Mouse (Mus musculus): ENCODE measurements around the gene Mif4gd. TPM values are rescaled to one million over a fixed set of nuclear protein-coding genes. Genes with fewer than 3 reads are reported as not detected.
A peak's percentile ranks its signal among the peaks of the same experiment; 100 is the strongest.

The Mif4gd gene
- polyA plus RNA-seq, 1 experiment from 2014 or later: 9.1 TPM

DNA sequence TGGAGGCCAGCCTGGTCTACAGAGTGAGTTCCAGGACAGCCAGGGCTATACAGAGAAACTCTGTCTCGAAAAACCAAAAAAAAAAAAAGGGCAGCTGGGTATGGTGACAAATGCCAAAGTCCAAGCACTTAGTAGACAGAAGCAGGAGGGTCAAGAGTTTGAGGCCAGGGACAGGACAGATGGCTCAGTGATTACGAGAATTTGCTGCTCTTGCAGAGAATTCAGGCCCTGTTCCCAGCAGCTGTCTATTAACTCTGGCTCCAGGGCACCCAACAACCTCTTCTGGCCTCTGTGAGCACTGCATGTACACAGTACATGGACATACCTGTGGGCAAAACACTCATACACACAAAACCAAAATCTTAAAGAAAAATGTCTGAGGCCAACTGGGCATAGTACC lies 5.2 kb upstream of the Mif4gd start:
- Histone ChIP-seq H3K36me3 (peaks cover 28% of the 10 kb centered on the region), H3K27me3 (no peaks in the 10 kb centered on the region), H3K4me3 (no peak overlapping the region), H3K9ac (replicated peaks) (no peak overlapping the region), H3K4me1 (peaks cover 6% of the 10 kb centered on the region), H3K4me2 (replicated peaks) (no peak overlapping the region), H3K9me3 (no peaks in the 10 kb centered on the region), H3K27ac (replicated peaks) (no peak overlapping the region)
- no peak for ATAC-seq (replicated peaks)
- 76% methylated on average over 2 of the region's 2 CpGs for WGBS

- 88% methylated on average over 6 of the region's 6 CpGs for WGBS
- H3K36me3 ChIP-seq: peaks cover 18% of the 10 kb centered on the region
- ATAC-seq (replicated peaks): no peak
Observed at GRCm38 (mm10) chr11:115616893-115617292, 4.1 kb upstream of the Mif4gd start.

GRCm38 (mm10) chr11:115616371-115616770 lies 3.6 kb upstream of the Mif4gd start:
- WGBS: 95% methylated on average over 7 of the region's 7 CpGs

More at GRCm38 (mm10) chr11:115616893-115617292, 4.1 kb upstream of the Mif4gd start:
- H3K27ac ChIP-seq (replicated peaks): no peak overlapping the region
- no peaks in the 10 kb centered on the region for H3K27me3 ChIP-seq
- H3K9ac ChIP-seq (replicated peaks): no peak overlapping the region
- no peaks in the 10 kb centered on the region for H3K9me3 ChIP-seq
- no peak overlapping the region for H3K4me3 ChIP-seq
- no peak overlapping the region for H3K4me2 ChIP-seq (replicated peaks)
- H3K4me1 ChIP-seq: peaks cover 14% of the 10 kb centered on the region

GRCm38 (mm10) chr11:115615875-115616274 lies 3.1 kb upstream of the Mif4gd start:
- Histone ChIP-seq H3K27me3 (no peaks in the 10 kb centered on the region), H3K36me3 (peaks cover 18% of the 10 kb centered on the region), H3K9me3 (no peaks in the 10 kb centered on the region), H3K27ac (replicated peaks) (no peak overlapping the region), H3K4me3 (no peak overlapping the region), H3K4me2 (replicated peaks) (no peak overlapping the region), H3K9ac (replicated peaks) (no peak overlapping the region), H3K4me1 (peaks cover 18% of the 10 kb centered on the region)
- 86% methylated on average over 6 of the region's 6 CpGs for WGBS
- no peak for ATAC-seq (replicated peaks)

More at GRCm38 (mm10) chr11:115616371-115616770, 3.6 kb upstream of the Mif4gd start:
- H3K4me2 ChIP-seq (replicated peaks): no peak overlapping the region
- no peak overlapping the region for H3K27ac ChIP-seq (replicated peaks)
- peaks cover 18% of the 10 kb centered on the region for H3K36me3 ChIP-seq
- no peaks in the 10 kb centered on the region for H3K9me3 ChIP-seq
- no peak overlapping the region for H3K9ac ChIP-seq (replicated peaks)
- no peak for ATAC-seq (replicated peaks)
- H3K4me3 ChIP-seq: no peak overlapping the region
- no peaks in the 10 kb centered on the region for H3K27me3 ChIP-seq
- peaks cover 18% of the 10 kb centered on the region for H3K4me1 ChIP-seq

DNA sequence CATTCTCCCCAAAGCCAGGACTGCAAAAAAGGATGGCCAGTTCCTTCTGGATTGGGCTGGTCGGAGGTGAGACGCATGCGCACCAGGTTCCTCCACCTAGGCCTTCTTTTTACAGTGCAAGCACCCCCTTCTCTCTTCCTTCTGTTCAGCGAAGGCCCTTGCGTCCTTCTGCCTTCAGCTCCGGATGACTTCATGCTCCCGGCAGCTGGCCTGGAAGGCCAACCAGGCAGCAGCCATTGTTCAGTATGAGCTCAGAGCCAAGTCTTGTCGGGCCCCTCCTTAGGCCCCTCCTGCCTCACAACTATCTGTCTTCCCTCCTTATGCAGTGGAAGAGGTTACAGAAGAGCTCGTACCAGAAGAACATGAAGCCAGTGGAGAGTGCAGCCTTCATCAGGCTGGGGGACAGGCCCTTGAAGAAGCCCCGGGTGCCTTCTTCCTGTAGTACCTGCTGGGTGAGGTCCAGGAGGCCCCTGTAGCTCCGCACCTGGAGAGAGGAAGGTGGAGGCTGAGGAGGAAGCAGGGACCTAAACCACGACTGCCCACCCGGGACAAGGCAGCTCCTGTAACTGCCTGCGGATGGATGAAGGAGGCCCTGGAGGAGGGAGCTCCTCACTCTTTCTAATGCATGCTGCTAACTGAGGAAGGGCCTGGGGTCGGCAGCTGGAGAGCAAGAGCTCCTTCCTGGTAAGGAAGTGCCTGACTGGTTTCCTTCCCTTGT lies 2.5 kb upstream of the Mif4gd start:
- Histone ChIP-seq H3K4me3 (no peak overlapping the region), H3K9ac (replicated peaks) (no peak overlapping the region), H3K9me3 (no peaks in the 10 kb centered on the region), H3K27ac (replicated peaks) (no peak overlapping the region), H3K4me2 (replicated peaks) (no peak overlapping the region), H3K27me3 (no peaks in the 10 kb centered on the region), H3K36me3 (peaks cover 13% of the 10 kb centered on the region; the same call in 1 of the 2 replicates), H3K4me1 (peaks cover 18% of the 10 kb centered on the region)
- WGBS: 86% methylated on average over 15 of the region's 15 CpGs
- no peak for ATAC-seq (replicated peaks)

GRCm38 (mm10) chr11:115614346-115615107 lies 1.8 kb upstream of the Mif4gd start:
- Histone ChIP-seq H3K4me1 (peaks cover 18% of the 10 kb centered on the region), H3K27ac (replicated peaks) (no peak overlapping the region), H3K4me2 (replicated peaks) (no peak overlapping the region), H3K27me3 (no peaks in the 10 kb centered on the region), H3K9me3 (no peaks in the 10 kb centered on the region), H3K9ac (replicated peaks) (no peak overlapping the region), H3K4me3 (no peak overlapping the region), H3K36me3 (peaks cover 13% of the 10 kb centered on the region; the same call in 1 of the 2 replicates)
- ATAC-seq (replicated peaks): no peak
- WGBS: 85% methylated on average over 10 of the region's 10 CpGs

- WGBS: 0% methylated on average over 16 of the region's 16 CpGs
- H3K4me2 ChIP-seq (replicated peaks): peak overlapping the region; percentile 93
- peak overlapping the region; percentile 70 for H3K4me3 ChIP-seq
- peaks cover 15% of the 10 kb centered on the region; the same call in 1 of the 2 replicates for H3K36me3 ChIP-seq
- no peaks in the 10 kb centered on the region for H3K27me3 ChIP-seq
- peaks cover 18% of the 10 kb centered on the region for H3K4me1 ChIP-seq
- peak overlapping the region; percentile 77 for H3K27ac ChIP-seq (replicated peaks)
- ATAC-seq (replicated peaks): no peak
- H3K9ac ChIP-seq (replicated peaks): peak overlapping the region; percentile 65
- H3K9me3 ChIP-seq: no peaks in the 10 kb centered on the region
Observed at GRCm38 (mm10) chr11:115613138-115613945, 573 bp upstream of the Mif4gd start.

DNA sequence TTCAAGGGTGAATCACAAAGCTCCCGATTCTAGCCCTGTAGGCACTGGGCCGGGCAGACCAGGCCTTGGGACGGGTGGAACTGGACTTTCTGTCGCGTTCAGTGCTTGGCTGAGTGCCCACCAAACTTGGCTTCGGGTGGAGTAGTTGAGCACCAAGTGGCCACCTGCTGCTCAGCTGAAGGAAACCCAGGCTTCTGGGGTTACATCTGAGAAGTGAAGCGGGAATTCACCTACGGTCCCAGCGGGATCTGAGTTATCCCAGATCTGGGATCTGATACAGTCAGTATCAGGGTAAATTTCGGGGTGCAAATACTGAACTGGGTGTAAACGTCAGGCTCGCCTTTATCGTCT lies 735 bp downstream of the Mif4gd start:
- Histone ChIP-seq H3K27ac (replicated peaks) (peak overlapping the region; percentile 66), H3K4me1 (peaks cover 18% of the 10 kb centered on the region), H3K4me2 (replicated peaks) (peak overlapping the region; percentile 93), H3K36me3 (peaks cover 26% of the 10 kb centered on the region), H3K9ac (replicated peaks) (peak overlapping the region; percentile 65), H3K27me3 (no peaks in the 10 kb centered on the region), H3K9me3 (no peaks in the 10 kb centered on the region), H3K4me3 (peak overlapping the region; percentile 70)
- ATAC-seq (replicated peaks): no peak; the same call in 1 of the 2 replicates
- WGBS: 2% methylated on average over 13 of the region's 13 CpGs

DNA sequence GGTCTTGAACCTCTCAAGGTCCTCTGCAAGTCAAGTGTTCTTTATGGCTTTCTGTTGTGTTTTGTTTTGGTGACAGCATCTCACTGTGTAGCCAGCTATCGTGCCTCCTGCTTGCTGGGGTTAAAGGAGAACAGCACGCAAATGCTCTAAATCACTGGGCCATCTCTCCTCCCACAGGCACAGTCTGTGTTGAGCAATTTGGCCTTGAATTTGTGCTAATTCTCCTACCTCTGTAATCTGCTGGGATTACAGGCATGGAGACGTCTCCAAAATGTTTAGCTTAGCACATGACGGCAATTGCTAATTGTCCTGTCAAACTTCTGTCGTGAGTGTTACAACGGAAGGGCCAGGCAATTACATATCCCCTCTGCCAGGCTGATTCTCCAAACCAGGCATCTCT lies 1.6 kb downstream of the Mif4gd start:
- WGBS: 71% methylated on average over 6 of the region's 6 CpGs
- Histone ChIP-seq H3K4me2 (replicated peaks) (no peak overlapping the region), H3K36me3 (peaks cover 33% of the 10 kb centered on the region), H3K27me3 (no peaks in the 10 kb centered on the region), H3K9ac (replicated peaks) (no peak overlapping the region), H3K4me3 (no peak overlapping the region), H3K27ac (replicated peaks) (no peak overlapping the region), H3K9me3 (no peaks in the 10 kb centered on the region), H3K4me1 (peaks cover 18% of the 10 kb centered on the region)
- ATAC-seq (replicated peaks): no peak

GRCm38 (mm10) chr11:115609576-115609975 lies 3.2 kb downstream of the Mif4gd start:
- H3K4me3 ChIP-seq: no peak overlapping the region
- H3K27me3 ChIP-seq: no peaks in the 10 kb centered on the region
- 81% methylated on average over 3 of the region's 3 CpGs for WGBS
- H3K27ac ChIP-seq (replicated peaks): no peak overlapping the region
- peaks cover 29% of the 10 kb centered on the region for H3K36me3 ChIP-seq
- no peak for ATAC-seq (replicated peaks)
- peaks cover 31% of the 10 kb centered on the region for H3K4me1 ChIP-seq
- no peak overlapping the region for H3K4me2 ChIP-seq (replicated peaks)
- no peaks in the 10 kb centered on the region for H3K9me3 ChIP-seq
- no peak overlapping the region for H3K9ac ChIP-seq (replicated peaks)

DNA sequence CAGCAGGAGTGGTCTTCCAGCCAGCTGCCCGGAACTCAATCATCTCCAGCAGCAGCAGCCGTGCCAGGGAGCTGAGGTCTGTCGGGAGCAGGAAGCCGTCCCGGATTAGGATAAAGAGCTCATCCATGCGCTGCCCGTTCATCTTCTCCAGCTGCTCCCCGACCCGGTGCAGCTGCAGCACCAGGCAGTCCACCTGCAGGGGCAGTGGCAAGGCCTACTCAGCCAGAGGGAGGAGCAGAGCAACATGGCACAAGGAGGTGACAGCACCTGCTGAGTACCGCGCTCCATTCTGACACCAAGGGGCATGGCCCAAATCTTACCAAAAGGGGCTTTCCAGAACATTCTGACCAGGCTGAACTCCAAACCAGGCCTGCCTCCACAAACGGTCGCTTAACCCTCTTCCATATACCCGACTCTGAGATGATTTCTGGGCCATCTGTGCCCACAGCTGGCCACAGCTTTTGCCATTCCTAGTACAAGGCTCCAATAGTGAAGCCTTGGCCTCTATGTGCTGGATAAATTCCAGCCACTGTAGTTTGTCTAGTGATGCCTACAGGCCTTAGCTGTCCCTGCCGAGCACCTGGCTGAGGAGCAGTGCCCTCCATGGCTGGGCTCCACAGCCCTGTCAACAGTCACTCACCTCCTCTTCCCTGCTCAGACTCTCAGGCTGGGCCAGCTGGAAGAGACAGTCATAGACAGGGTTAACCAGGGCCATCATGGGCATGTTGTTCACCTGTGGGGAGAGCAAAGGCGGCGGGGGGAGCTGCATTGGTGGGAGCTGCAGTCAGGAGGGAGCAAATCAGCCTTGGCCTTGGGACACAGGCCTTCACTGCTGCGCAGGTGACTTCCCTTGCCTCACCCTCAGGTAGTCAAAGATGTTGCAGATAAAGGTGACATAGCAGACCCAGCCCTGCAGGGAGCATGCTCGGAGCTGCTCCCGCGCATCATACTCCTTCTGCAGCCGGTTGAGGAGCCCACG lies 4.1 kb downstream of the Mif4gd start:
- Histone ChIP-seq H3K4me1 (peaks cover 35% of the 10 kb centered on the region), H3K9me3 (no peaks in the 10 kb centered on the region), H3K27ac (replicated peaks) (no peak overlapping the region), H3K36me3 (peaks cover 29% of the 10 kb centered on the region), H3K9ac (replicated peaks) (no peak overlapping the region), H3K4me2 (replicated peaks) (no peak overlapping the region), H3K4me3 (no peak overlapping the region), H3K27me3 (no peaks in the 10 kb centered on the region)
- WGBS: 86% methylated on average over 23 of the region's 23 CpGs
- no peak for ATAC-seq (replicated peaks)
